Comparison of ENCODE assay signal across 8 mouse cellular contexts in genomic region chr2:11429538-11429937, GRCm38 (mm10).
DNase-seq lines count a peak whose midpoint lies in the region.

No protein-coding gene starts in this region.

- H3K36me3 ChIP-seq in embryonic facial prominence, embryonic 10.5 days (replicated peaks), result no peaks in the 10 kb centered on the region
- H3K36me3 ChIP-seq in limb, embryonic 10.5 days, result no peaks in the 10 kb centered on the region
- no peaks in the 10 kb centered on the region for H3K36me3 ChIP-seq in splenic B cell, adult 2 months (ENCODE audit: control insufficient read depth, insufficient read depth, low read length, poor library complexity, severe bottlenecking)

- peak; percentile 65 for DNase-seq in ZHBTc4 (ENCODE audit: low read depth, low spot score)
- peak; percentile 37 for DNase-seq in embryonic facial prominence, embryonic 10.5 days (ENCODE audit: low spot score)
- DNase-seq in heart, adult 11 months, result peak; percentile 99
- DNase-seq in kidney, adult 18-20 months, result peak; percentile 55
- peak; percentile 39 for DNase-seq in limb, embryonic 10.5 days (ENCODE audit: low spot score)
- peak; percentile 67 for DNase-seq in mesoderm, embryonic 11.5 days (ENCODE audit: low read depth, low spot score)
- DNase-seq in splenic B cell, adult 2 months (ENCODE audit: low read depth, low spot score), result peak; percentile 7
- no peak for DNase-seq in B cell, adult 2 months

- no peaks in the 10 kb centered on the region for H3K9me3 ChIP-seq in embryonic facial prominence, embryonic 10.5 days
- no peaks in the 10 kb centered on the region for H3K9me3 ChIP-seq in limb, embryonic 10.5 days (replicated peaks)

- H3K4me3 ChIP-seq in embryonic facial prominence, embryonic 10.5 days, result no peak overlapping the region
- H3K4me3 ChIP-seq in limb, embryonic 10.5 days, result no peak overlapping the region

- H3K27me3 ChIP-seq in embryonic facial prominence, embryonic 10.5 days (replicated peaks; ENCODE audit: low read depth, poor library complexity, severe bottlenecking), result no peaks in the 10 kb centered on the region
- no peaks in the 10 kb centered on the region for H3K27me3 ChIP-seq in limb, embryonic 10.5 days (ENCODE audit: low read depth, poor library complexity, severe bottlenecking)
- no peaks in the 10 kb centered on the region for H3K27me3 ChIP-seq in splenic B cell, adult 2 months (ENCODE audit: control insufficient read depth, insufficient read depth, low read length, poor library complexity, severe bottlenecking)

- WGBS in embryonic facial prominence, embryonic 10.5 days, result 43% methylated on average over 3 of the region's 3 CpGs
- 17% methylated on average over 3 of the region's 3 CpGs for WGBS in limb, embryonic 10.5 days

- H3K27ac ChIP-seq in embryonic facial prominence, embryonic 10.5 days (replicated peaks), result no peak overlapping the region
- peak overlapping the region; percentile 59; the same call in 1 of the 2 replicates for H3K27ac ChIP-seq in limb, embryonic 10.5 days

- peaks cover 24% of the 10 kb centered on the region for H3K4me1 ChIP-seq in embryonic facial prominence, embryonic 10.5 days
- H3K4me1 ChIP-seq in limb, embryonic 10.5 days, result peaks cover 16% of the 10 kb centered on the region

Comparison
In these comparisons a context has a peak if more than half of its experiments do, and no peak if none do; other contexts are left out.
1. DNase-seq: peak in ZHBTc4 (single experiment), embryonic facial prominence, embryonic 10.5 days (single experiment), heart, adult 11 months (single experiment), kidney, adult 18-20 months (single experiment), limb, embryonic 10.5 days (single experiment), mesoderm, embryonic 11.5 days (single experiment) and splenic B cell, adult 2 months (single experiment); none in B cell, adult 2 months (0 of 2).